Mouse (Mus musculus): ENCODE data around the gene Vamp8.

DNA sequence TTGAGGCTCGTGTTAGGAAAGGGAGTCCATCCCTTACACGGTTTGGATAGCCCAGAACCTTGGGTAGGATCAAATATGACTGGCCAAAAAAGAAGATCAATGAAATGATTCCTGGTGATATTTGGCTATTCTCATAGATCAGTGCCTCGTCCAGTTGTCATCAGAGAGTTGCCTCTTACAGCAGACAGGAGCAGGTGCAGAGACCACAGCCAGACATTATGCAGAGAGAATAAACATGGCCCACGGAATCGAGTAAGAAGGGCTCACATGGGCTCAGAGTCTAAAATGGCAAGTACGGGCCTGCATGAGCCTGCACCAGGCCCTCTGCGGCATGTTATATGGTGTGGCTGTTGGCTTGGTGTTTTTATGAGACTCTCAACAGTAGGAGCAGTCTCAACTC, 14.9 kb upstream of the Vamp8 start:
- no peak for TF ChIP-seq CTCF (IDR thresholded peaks at IDR 0.05; ENCODE audit: borderline replicate concordance, insufficient read depth, low read depth, low read length)
- TF ChIP-seq POLR2A (IDR thresholded peaks at IDR 0.05; ENCODE audit: borderline replicate concordance, insufficient read depth, low read length), result no peak
